Mouse (Mus musculus) layer of hippocampus, postnatal 25 days (tissue): ENCODE measurements around the gene Brd9. TPM values are rescaled to one million over a fixed set of nuclear protein-coding genes. Genes with fewer than 3 reads are reported as not detected.
A peak's percentile ranks its signal among the peaks of the same experiment; 100 is the strongest.
"Not testable (repeated sequence)": the region's sequence is repeated elsewhere in the genome, so short reads cannot be mapped to it uniquely, and the experiment has no call there.

Source experiments
- DNase-seq, 2 experiments: peaks; one replicate each; pipeline ENCODE4 v3.0.0; 2022; ENCODE audit warnings: mixed read lengths in 2 of 2, low spot score in 1 of 2; ENCODE audit errors: extremely low spot score in 1 of 2
- microRNA-seq, 2 experiments: library from miRNA; unstranded; fragments of <30 nt; microRNA quantifications; one replicate each; pipeline ENCODE4 v1.2.0; 2021
- total RNA-seq, 2 experiments: library from RNA; stranded (reverse); gene quantifications; 2 replicates each; pipeline ENCODE4 v1.2.3; 2021

Gene Brd9
- total RNA-seq, 2 experiments from 2014 or later = 93.1 to 126 TPM

DNA sequence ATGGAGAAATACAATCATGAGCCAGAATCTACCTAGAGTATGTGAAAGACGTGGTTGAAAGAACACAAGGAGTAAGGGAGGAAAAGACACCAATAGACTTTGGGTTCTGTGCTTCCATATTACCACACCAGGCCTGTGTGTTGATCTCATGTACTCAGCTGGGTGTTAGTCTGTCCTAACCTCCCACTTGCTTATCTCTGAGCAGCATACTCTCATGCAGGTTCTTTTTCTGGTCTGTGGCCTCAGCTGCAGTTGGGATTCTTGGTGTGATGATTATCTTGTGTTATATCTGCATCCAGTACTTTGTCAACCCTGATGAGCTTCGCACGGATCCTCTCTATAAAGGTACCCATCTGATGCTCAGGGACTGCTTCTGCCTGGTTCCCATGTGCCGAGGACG is 39.3 kb downstream of the Brd9 start:
- DNase-seq = no peak

DNA sequence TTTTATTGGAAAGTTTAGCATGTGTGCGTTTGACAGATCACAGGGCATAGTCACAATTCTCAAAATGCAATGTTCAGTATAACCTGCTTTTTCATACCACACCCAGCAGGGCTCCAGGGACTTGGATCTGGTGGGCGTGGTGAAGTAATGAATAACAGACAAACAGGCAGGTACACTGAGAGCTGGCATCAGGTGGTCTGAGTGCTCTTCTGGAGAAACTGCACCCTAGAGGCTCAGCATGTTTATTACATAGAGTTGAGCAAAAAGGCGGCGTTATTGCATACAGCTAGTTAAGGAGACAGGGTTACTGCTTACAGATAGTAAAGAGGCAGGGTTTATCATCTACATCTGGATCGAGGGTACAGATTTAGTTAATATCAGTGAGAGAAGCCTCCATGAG is 52.7 kb downstream of the Brd9 start:
- no peak for DNase-seq

DNA sequence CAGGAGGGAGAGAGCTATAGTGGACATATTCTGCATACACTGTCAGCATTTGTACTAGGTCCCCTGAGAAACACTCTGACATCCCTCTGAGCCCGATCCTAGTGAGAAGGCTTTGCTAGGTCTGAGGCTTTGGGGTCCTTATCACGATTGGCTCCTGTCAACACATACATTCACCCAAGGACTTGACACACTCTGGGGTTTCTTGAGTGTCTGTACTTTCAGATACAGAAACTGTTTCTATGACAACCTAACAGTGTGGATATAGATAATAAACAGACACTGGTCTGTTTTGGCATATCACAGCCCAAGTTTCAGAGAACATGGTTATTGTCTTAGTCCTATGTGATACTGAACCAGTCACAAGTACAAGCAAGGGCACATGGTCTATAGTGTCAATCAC is 53.1 kb downstream of the Brd9 start:
- no peak for DNase-seq

DNA sequence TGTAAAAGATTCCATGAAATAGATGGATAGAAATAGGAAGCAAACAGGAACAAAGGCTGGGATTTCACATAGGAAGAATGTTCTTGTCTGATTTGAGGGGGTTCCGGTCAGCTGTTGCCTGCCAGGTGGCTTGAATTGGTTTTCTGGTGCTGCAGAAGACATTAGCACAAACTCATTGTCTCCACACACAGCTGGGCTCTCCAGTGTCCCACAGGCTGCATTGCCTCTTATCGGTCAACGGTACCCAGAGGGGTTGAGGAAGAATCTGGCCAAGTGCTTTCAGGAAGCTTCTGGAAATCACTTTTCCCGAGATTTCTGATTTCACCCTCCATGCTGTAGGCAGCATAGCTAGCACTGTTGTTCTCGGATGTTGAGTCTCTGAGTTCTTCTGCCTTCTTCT is 53.7 kb downstream of the Brd9 start:
- DNase-seq = no peak

DNA sequence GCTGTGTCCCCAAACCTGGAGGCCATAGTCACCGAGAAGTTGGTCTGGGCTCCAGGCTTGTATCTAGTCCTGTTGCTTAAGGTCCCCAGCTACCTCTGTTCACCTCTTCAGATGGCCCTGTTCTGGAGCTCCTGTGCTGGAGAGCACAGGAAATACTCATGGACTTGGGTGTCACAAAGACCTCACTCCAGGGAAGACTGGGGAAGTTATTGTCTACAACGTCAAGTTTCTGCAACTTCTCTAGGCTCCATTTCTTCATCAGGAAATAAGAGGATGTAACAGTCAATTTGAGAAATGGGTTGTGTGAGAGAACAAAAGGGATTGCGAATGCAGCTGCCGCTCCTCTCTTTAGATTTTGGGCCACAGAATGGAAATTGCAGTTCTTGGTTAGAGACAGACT is 58.8 kb downstream of the Brd9 start:
- DNase-seq = no peak

DNA sequence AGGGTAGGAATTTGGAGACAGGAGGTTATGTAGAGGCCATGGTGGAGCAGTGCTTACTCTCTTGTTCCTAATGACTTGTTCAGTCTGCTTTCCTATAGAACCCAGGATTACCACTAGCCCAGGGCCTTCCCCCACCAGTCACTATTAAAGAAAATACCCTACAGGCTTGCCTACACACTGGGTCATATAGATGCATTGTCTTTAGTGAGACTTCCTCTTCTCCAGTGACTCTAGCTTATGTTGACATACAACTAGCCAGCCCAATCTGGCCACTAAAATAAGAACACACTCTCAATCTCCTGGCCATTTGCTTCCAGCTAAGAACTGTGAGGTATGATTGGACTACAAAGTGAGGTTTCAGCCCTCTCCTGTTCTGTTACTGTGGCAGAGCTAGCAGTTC is 62.9 kb downstream of the Brd9 start:
- no peak for DNase-seq

DNA sequence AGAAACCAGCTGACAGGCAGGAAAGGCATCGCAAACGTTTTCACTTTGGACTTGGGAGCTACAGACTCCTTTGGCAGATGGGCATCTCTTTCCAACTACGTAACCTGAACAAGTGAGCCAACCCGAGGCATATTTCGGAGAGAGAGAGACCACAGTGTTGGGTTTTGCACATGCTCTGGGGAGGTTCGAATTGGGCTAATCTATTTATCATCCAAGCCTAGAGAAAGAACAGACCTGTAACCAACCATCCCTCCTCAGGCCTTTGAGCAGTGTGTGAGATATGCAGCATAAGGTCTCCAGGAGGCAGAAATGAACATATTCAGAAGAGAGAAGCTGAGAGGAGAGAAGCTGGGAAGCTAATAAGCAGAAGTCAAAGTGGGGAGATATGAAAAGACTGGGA is 63.4 kb downstream of the Brd9 start:
- no peak for DNase-seq

DNA sequence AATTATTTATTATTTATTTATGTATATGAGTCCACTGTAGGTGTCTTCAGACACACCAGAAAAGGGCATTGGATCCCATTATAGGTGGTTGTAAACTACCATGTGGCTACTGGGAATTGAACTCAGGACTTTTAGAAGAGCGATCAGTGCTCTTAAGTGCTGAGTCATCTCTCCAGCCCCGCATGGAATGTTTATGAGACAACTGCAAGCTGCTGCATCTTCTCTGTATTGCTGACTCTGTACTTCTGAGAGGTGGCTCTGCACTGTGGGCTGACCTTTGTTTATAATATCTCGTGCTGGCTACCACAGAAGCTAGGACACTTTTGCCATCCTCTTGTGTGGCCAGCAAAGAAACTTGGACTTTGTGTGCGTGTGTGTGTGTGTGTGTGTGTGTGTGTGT is 63.9 kb downstream of the Brd9 start:
- no peak for DNase-seq

DNA sequence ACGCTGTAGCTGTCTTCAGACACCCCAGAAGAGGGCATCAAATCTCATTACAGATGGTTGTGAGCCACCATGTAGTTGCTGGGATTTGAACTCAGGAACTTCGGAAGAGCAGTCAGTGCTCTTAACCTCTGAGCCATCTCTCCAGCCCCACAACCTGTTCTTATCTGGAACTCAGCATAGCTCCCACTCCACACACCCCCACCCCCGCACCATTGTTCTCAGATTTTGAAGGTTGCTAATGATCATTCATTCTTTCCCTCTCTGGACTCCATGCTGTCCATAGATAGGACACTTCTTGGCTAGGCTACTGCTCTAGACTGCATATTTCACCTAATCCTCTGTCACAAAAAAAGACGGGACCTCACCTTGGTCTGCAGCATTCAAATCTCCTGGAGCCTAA is 69.3 kb downstream of the Brd9 start:
- not testable (repeated sequence) for DNase-seq

DNA sequence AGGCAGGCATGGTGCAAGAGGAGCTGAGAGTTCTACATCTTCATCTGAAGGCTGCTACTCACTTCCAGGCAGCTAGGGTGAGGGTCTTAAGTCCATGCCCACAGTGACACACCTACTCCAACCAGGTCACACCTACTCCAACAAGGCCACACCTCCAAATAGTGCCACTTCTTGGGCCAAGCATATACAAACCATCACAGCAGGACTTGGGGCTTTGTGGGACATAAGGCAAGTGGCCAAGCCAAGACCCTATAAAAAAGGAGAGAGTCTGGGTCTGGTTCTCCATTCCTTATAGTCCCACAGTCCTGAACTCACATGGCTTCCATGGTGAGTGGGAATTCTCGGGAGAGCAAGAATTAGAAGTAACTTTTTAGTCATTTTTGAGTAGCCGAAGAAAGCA is 70.6 kb downstream of the Brd9 start:
- DNase-seq = not testable (repeated sequence)

DNA sequence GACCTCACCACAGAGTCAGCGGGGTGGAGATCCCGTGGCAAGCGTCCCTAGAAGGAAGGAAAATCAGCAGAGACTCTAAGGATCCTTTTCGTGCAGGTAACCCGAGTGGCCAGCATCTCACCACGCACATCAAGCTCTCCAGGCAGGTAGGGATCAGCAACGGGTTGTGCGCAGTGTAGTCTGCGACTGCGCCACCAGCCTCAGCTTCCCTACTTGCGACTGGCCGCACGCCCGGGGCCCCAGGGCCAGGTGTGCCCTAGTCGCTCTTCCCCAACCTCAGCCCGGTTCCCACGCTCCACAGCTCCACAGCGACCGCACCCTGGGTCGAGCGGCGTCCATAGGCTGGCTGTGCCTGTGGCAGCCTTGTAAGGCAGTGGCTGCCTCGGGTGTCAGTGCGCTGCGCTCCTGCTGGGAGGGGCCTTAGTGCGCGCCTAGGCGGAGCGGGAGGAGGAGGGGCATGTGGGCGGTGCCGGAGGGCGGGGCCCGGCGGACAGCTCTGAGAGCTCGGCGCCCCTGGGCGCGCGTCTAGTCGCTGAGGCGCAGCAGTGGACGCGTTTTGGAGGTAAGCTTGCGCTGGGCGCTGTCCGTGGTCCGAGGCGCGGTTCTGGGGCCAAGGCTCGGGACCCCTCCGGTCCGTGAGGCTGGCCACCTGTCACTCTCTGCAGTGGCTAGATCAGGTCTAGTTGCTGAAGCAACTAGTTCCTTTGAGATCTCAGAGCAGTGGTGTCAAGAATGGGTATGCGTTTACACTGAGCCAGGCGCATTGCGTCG is 71.5 kb downstream of the Brd9 start, which contains the start of gene Tppp:
Gene Tppp, plus strand, starts transcription at position 460 of the 771 bp plus-strand sequence.
- DNase-seq = peak; percentile 82 to 94

DNA sequence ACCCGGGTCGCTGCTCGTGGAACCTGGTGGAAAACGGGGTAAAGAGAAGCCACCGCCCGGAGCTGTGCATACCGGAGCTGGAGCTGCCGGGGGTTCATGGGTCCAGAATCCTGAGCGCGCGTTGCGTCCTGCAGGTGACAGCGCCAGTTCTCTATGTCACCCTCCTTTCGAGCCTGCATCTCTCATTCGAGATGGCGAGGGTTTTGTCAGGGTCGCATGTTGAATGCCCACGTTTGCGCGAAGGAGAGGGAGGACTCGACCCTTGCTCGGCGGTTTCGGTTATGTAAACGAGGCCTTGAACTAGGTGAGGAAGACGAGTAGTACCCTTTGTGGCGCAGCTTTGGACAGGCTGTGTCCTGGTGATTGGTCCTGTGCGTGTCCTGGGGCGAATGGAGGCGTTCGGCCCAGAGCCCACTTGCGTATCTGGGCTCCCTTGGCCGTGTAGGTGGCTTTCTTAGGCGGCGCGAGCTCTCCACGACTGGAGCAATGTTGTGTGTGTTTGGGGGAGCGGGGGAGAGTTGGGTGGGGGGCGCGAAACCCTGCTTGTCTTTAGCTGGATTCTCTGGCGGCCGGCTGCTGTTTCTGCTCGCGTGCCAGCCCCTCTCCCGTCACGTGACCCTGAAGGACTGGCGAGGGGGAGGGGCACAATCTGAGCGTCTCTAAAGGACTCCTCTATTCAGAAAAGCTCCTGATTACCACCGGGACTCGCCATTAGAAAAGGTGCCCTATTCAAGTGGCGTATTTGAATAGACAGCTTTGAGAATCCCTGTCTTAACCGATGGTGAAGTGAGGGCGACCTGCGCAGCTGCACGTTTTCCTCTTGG is 72.4 kb downstream of the Brd9 start:
- peak; percentile 65 to 73 for DNase-seq

Small RNA genes within 50 kb of the gene (microRNA-seq; reads per million reads assigned to microRNA genes)
- gene Gm25197 = 0 reads per million in 2 experiments

Other genes with a start within 250 kb of the Brd9 start
- gene Slc6a19, start 232.9 kb upstream of the Brd9 start, total RNA-seq = under 1 TPM; 0.09 to 0.37 TPM
- 1 to 10 TPM; 4.5 to 5.0 TPM for gene Slc12a7, start 204.7 kb upstream of the Brd9 start, total RNA-seq
- 1 to 10 TPM; 5.1 to 8.3 TPM for gene Nkd2, start 90.2 kb upstream of the Brd9 start, total RNA-seq
- under 1 TPM; 0.42 to 0.49 TPM for gene Trip13, start within 50 bp of the Brd9 start, total RNA-seq
- not detected for gene Zdhhc11, start 26.0 kb downstream of the Brd9 start, total RNA-seq
- gene Tppp, start 71.6 kb downstream of the Brd9 start, total RNA-seq = 100 to 1,000 TPM; 297 to 312 TPM
- gene Cep72, start 124.5 kb downstream of the Brd9 start, total RNA-seq = 1 to 10 TPM; 2.1 to 2.8 TPM
- 1 to 10 TPM; 1.1 to 1.5 TPM for gene Slc9a3, start 183.6 kb downstream of the Brd9 start, total RNA-seq